Mouse (Mus musculus) heart, postnatal 0 days (tissue): Measurements from ENCODE around the gene Fbxo42.

Source experiments
- CTCF ChIP-seq: IDR thresholded peaks from 2 replicates; pipeline ENCODE4 v1.5.1; 2016; ENCODE audit warnings: antibody characterized with exemption, control low read depth, low read depth
- EP300 ChIP-seq: IDR thresholded peaks from 2 replicates; pipeline ENCODE4 v1.6.1; 2016; ENCODE audit warnings: antibody characterized with exemption, low read depth

- TF ChIP-seq CTCF (no peak), EP300 (no peak)
Observed at GRCm38 (mm10) chr4:141131531-141132061, 16.1 kb upstream of the Fbxo42 start.
